Mouse (Mus musculus): ENCODE results near the gene Dmbx1. TPM values are rescaled to one million over a fixed set of nuclear protein-coding genes. Genes with fewer than 3 reads are reported as not detected.

Gene Dmbx1
- polyA plus RNA-seq, 1 experiment from 2014 or later: not detected

DNA sequence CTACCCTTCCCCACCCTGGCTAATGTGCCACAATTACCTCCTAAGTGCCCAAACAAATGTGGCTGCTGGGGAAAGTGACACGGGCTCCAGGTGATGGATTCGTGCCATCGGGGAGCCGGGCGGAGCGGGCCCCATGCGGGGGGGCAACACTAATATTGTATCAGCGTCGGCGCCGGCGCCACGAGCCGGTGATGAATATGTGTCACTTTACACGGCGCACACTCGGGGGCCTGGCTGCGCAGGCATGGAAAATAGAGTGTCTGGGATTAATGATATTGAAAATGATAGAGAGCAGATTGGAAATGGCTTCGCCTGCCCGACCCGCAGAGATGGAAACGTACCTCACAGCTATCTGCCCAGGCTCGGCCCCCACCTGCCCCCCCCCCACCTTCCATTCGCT lies 32.8 kb upstream of the Dmbx1 start:
- H3K4me3 ChIP-seq (ENCODE audit: low read length): no peak overlapping the region
- 45% methylated on average over 24 of the region's 24 CpGs for WGBS

DNA sequence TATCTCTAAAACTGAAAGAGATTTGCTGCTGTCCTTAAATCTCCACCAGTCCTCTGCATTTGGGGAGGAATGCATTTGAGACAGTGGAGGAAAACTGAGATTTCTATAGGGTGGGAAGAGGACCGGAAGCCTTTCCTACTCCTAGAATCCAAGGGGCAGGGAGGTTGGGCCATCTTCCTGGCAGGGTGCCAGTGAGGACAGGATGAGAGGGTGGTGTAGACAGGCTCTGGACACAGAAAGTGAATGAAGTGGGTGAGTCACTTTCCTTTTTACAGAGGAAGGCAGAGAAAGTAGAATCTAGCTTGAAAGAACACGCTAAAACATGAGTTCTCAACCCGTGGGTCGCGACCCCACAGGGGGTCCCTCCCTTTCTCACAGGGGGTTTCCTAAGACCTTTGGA lies 24.7 kb upstream of the Dmbx1 start:
- H3K27ac ChIP-seq (ENCODE audit: low read length): no peak overlapping the region
- H3K4me1 ChIP-seq (ENCODE audit: insufficient read depth, low read length): peaks cover 15% of the 10 kb centered on the region
- no peaks in the 10 kb centered on the region for H3K36me3 ChIP-seq (ENCODE audit: insufficient read depth, low read length)
- no peak overlapping the region for H3K4me2 ChIP-seq (replicated peaks; ENCODE audit: low read depth, low read length)
- peaks cover 92% of the 10 kb centered on the region for H3K27me3 ChIP-seq (ENCODE audit: insufficient read depth, low read length)
- H3K4me3 ChIP-seq (ENCODE audit: low read length): no peak overlapping the region
- no peak overlapping the region for H3K9ac ChIP-seq (replicated peaks; ENCODE audit: low read length)
- no peak for ATAC-seq (ENCODE audit: low FRiP score, low TSS enrichment)
- H3K9me3 ChIP-seq (ENCODE audit: low read length): no peaks in the 10 kb centered on the region
- 9% methylated on average over 5 of the region's 5 CpGs for WGBS

More for the DNA sequence above, 32.8 kb upstream of the Dmbx1 start:
- no peak for ATAC-seq (ENCODE audit: low FRiP score, low TSS enrichment)
- Histone ChIP-seq H3K27me3 (ENCODE audit: insufficient read depth, low read length) (peaks cover 94% of the 10 kb centered on the region), H3K27ac (ENCODE audit: low read length) (no peak overlapping the region), H3K9ac (replicated peaks; ENCODE audit: low read length) (no peak overlapping the region), H3K4me2 (replicated peaks; ENCODE audit: low read depth, low read length) (no peak overlapping the region), H3K36me3 (ENCODE audit: insufficient read depth, low read length) (no peaks in the 10 kb centered on the region), H3K4me1 (ENCODE audit: insufficient read depth, low read length) (no peaks in the 10 kb centered on the region), H3K9me3 (ENCODE audit: low read length) (no peaks in the 10 kb centered on the region)

DNA sequence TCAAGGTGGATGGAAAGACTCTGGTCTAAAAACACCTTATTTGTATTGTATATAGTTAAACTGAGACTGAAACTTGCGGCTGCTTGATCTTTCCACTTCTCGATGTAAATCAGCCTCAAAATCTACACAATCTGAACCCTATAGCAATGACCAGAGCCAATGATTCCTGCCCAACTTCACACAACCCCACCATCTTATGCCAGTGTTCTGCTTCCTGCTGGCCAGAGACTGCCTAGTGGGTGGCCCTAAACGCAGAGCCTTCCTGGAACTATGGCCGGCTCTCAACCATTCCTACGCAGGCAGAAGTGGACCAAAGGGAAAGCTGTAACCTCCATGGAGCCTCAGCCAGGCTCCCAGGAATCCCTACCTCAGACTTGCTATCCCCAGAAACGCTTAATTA lies 24.0 kb upstream of the Dmbx1 start:
- ATAC-seq (ENCODE audit: low FRiP score, low TSS enrichment): no peak
- Histone ChIP-seq H3K4me3 (ENCODE audit: low read length) (no peak overlapping the region; the same call in 1 of the 2 replicates), H3K27me3 (ENCODE audit: insufficient read depth, low read length) (peaks cover 92% of the 10 kb centered on the region), H3K9ac (replicated peaks; ENCODE audit: low read length) (no peak overlapping the region), H3K27ac (ENCODE audit: low read length) (no peak overlapping the region), H3K36me3 (ENCODE audit: insufficient read depth, low read length) (no peaks in the 10 kb centered on the region), H3K4me2 (replicated peaks; ENCODE audit: low read depth, low read length) (no peak overlapping the region), H3K4me1 (ENCODE audit: insufficient read depth, low read length) (peaks cover 15% of the 10 kb centered on the region), H3K9me3 (ENCODE audit: low read length) (no peaks in the 10 kb centered on the region)
- 15% methylated on average over 6 of the region's 6 CpGs for WGBS

DNA sequence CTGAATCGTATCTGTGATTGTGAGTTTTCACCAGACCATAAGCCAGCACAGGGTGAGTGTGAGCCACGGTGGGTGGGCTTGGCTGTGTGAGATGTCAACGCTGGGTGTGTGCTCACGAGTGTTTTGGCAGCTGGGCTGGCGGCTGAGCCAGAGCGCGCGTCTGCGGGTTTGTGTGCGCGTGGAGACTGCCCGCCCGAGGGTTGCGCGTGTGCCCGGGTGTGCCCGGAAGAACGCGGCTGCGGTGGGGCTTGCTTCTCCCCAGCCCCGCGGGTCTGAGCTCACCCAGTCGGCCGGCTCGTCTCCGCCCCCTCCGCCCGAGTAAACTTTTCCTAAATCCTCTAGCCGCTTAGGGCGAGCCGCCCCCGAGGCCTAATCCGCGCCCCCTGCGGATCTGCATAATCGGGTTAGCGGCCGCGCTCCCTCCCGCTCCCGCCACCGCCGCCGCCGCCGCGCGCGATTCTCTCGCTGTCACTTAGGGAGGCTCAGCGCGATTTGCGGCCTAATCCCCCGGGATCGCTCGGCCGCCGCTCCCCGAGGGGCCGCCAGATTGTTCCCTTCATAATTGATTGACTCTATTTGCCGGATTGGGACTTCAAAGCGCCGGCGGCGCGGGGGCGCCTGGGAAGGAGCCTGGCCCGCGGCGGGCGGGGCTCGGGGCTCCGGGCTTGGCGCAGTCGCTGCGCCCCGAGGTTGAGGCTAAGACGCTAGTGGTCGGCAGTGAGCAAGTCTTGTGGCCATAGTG lies 23.1 kb upstream of the Dmbx1 start:
- Histone ChIP-seq H3K9ac (replicated peaks; ENCODE audit: low read length) (peak overlapping the region; percentile 68), H3K4me1 (ENCODE audit: insufficient read depth, low read length) (peaks cover 15% of the 10 kb centered on the region), H3K27me3 (ENCODE audit: insufficient read depth, low read length) (peaks cover 92% of the 10 kb centered on the region), H3K36me3 (ENCODE audit: insufficient read depth, low read length) (no peaks in the 10 kb centered on the region), H3K4me2 (replicated peaks; ENCODE audit: low read depth, low read length) (peak overlapping the region; percentile 95), H3K4me3 (ENCODE audit: low read length) (peak overlapping the region; percentile 62), H3K27ac (ENCODE audit: low read length) (no peak overlapping the region), H3K9me3 (ENCODE audit: low read length) (no peaks in the 10 kb centered on the region)
- under 1% methylated on average over 73 of the region's 79 CpGs for WGBS
- peak; percentile 77 for ATAC-seq (ENCODE audit: low FRiP score, low TSS enrichment)

DNA sequence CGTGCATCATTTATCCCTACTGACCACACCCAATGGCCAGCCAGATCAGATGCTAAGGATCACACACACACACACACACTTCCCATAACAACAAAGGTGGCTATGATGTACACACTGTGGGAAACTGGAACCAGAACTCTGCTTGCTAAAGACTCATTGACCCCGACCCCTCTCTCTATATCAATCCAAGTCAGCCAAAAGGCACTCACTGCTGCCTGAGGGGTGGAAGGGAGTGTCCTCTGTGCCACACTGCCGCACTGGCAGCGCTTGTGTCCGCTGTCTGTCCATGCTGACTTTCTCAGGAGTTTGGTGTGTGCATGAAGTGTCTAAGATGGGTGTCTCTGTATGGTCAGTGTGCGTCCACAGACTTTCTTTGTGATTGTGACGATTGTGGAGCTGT lies 22.3 kb upstream of the Dmbx1 start:
- WGBS: 13% methylated on average over 7 of the region's 7 CpGs
- H3K9me3 ChIP-seq (ENCODE audit: low read length): no peaks in the 10 kb centered on the region
- no peak for ATAC-seq (ENCODE audit: low FRiP score, low TSS enrichment)
- no peaks in the 10 kb centered on the region for H3K36me3 ChIP-seq (ENCODE audit: insufficient read depth, low read length)
- no peak overlapping the region for H3K9ac ChIP-seq (replicated peaks; ENCODE audit: low read length)
- H3K4me2 ChIP-seq (replicated peaks; ENCODE audit: low read depth, low read length): peak overlapping the region; percentile 95
- peaks cover 92% of the 10 kb centered on the region for H3K27me3 ChIP-seq (ENCODE audit: insufficient read depth, low read length)
- peaks cover 15% of the 10 kb centered on the region for H3K4me1 ChIP-seq (ENCODE audit: insufficient read depth, low read length)
- H3K27ac ChIP-seq (ENCODE audit: low read length): no peak overlapping the region
- peak overlapping the region; percentile 62; the same call in 1 of the 2 replicates for H3K4me3 ChIP-seq (ENCODE audit: low read length)

DNA sequence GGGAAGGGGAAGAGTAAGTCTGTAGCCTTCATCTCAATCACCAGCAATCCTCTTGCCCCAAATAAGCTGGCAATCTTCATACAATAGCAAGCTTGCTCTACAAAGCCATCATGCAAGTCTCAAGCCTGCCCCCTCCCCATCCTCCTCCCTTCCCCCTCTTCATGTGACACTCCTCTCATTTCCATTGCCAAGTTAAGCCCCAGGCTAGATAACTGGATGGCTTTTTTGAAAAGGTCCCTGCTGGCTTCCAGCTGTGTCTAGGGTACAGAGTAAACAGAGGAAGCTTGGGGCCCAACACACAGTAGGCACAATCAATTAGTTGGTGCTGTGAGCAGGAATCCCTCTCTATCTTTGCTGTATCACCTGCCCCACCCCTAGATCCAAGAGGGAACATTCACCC lies 19.8 kb upstream of the Dmbx1 start:
- H3K4me3 ChIP-seq (ENCODE audit: low read length): no peak overlapping the region
- no peak for ATAC-seq (ENCODE audit: low FRiP score, low TSS enrichment)
- H3K36me3 ChIP-seq (ENCODE audit: insufficient read depth, low read length): no peaks in the 10 kb centered on the region
- H3K4me1 ChIP-seq (ENCODE audit: insufficient read depth, low read length): peaks cover 15% of the 10 kb centered on the region
- H3K27me3 ChIP-seq (ENCODE audit: insufficient read depth, low read length): peaks cover 94% of the 10 kb centered on the region
- H3K9me3 ChIP-seq (ENCODE audit: low read length): no peaks in the 10 kb centered on the region
- H3K4me2 ChIP-seq (replicated peaks; ENCODE audit: low read depth, low read length): no peak overlapping the region
- no peak overlapping the region for H3K27ac ChIP-seq (ENCODE audit: low read length)
- no peak overlapping the region for H3K9ac ChIP-seq (replicated peaks; ENCODE audit: low read length)

DNA sequence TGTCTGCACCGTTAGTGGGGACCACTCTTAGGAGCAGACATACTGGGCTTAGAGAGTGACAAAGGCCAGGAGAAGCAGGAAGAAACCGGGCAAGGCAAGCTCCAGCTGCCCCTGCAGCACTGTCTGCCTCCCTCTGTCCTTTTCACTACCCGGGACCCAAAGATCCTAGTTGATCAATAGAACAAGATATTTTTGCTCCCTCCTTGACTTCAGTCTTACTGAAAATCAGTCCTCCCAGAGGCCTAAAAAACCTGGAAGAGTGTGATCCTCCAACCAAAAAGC lies 15.7 kb upstream of the Dmbx1 start:
- Histone ChIP-seq H3K9ac (replicated peaks; ENCODE audit: low read length) (no peak overlapping the region), H3K4me1 (ENCODE audit: insufficient read depth, low read length) (no peaks in the 10 kb centered on the region), H3K4me3 (ENCODE audit: low read length) (no peak overlapping the region), H3K27me3 (ENCODE audit: insufficient read depth, low read length) (peaks cover 96% of the 10 kb centered on the region), H3K36me3 (ENCODE audit: insufficient read depth, low read length) (no peaks in the 10 kb centered on the region), H3K9me3 (ENCODE audit: low read length) (0 out of 2 replicates have a peak, but pooled peaks cover 4% of the 10 kb centered on the region), H3K27ac (ENCODE audit: low read length) (no peak overlapping the region), H3K4me2 (replicated peaks; ENCODE audit: low read depth, low read length) (no peak overlapping the region)
- no peak for ATAC-seq (ENCODE audit: low FRiP score, low TSS enrichment)
- 7% methylated on average over 3 of the region's 3 CpGs for WGBS

DNA sequence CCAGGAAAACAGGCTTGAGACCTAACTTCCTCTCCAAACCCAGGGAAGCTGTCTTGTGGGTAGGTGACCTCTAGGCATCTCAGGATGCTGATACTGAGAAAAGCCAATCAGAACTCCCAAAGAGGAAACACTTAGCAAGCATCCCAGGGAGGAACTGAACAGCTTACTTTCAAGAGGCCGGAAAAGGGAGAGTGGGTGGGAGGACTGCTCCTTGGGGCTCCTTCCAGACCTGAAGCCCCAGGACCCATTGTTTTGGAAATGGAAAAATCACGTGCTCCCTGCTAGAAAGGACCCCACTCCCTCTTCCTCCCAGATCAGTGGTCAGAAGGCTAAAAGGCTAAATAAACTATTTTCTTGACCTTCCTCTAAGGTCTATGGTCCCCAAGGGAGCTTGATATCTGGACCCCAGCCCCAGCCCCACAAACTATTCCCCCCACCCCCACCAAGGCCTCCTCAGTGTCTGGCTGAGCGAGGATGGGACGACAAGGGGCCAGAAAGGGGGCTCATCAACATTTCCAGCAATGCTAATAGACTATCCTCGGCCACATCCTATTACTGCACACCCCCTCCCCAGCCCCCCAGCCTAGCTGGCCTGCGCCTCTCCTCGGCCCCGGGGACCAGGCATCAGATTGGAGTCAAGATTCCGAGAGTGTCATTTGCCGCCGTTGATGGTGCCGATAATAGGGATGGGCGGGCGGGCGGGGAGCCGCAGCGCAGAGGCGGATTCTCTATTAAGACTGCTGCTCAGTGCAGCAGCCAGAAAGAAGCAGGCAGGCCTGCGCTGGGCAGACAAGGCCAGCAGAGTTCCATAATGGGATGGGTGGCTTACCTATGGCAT lies 15.1 kb upstream of the Dmbx1 start:
- Histone ChIP-seq H3K9ac (replicated peaks; ENCODE audit: low read length) (no peak overlapping the region), H3K27me3 (ENCODE audit: insufficient read depth, low read length) (peaks cover 96% of the 10 kb centered on the region), H3K36me3 (ENCODE audit: insufficient read depth, low read length) (no peaks in the 10 kb centered on the region), H3K4me3 (ENCODE audit: low read length) (no peak overlapping the region; the same call in 1 of the 2 replicates), H3K9me3 (ENCODE audit: low read length) (0 out of 2 replicates have a peak, but pooled peaks cover 4% of the 10 kb centered on the region), H3K4me1 (ENCODE audit: insufficient read depth, low read length) (no peaks in the 10 kb centered on the region), H3K4me2 (replicated peaks; ENCODE audit: low read depth, low read length) (peak overlapping the region; percentile 21; the same call in 1 of the 2 replicates), H3K27ac (ENCODE audit: low read length) (no peak overlapping the region)
- 3% methylated on average over 19 of the region's 19 CpGs for WGBS
- 0 out of 2 replicates have a peak, but pooled peaks have one; percentile 21 for ATAC-seq (ENCODE audit: low FRiP score, low TSS enrichment)

DNA sequence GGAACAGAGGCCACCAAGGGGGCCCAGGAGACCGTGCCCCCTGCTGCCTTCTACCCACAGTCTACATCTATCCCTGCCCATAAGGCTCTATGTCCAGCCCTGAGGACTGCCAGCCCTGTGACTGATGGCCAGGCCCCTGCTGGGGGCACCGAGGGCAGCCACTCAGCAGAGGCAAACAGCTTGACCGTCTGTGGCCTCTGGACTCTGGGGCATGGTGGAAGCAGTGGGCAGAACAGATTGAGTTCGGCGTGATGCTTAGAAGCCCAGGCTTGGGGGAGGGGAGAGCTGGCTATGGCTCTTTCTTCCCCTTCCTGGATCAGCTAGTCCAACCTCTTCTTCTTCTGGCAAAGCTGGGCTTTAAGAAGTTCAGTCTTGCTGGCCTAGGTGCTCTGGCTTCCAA lies 13.8 kb upstream of the Dmbx1 start:
- H3K4me1 ChIP-seq (ENCODE audit: insufficient read depth, low read length): no peaks in the 10 kb centered on the region
- 0 out of 2 replicates have a peak, but pooled peaks cover 4% of the 10 kb centered on the region for H3K9me3 ChIP-seq (ENCODE audit: low read length)
- H3K4me3 ChIP-seq (ENCODE audit: low read length): no peak overlapping the region
- H3K27ac ChIP-seq (ENCODE audit: low read length): no peak overlapping the region
- peaks cover 97% of the 10 kb centered on the region for H3K27me3 ChIP-seq (ENCODE audit: insufficient read depth, low read length)
- peak; percentile 50; the same call in 1 of the 2 replicates for ATAC-seq (ENCODE audit: low FRiP score, low TSS enrichment)
- WGBS: 35% methylated on average over 5 of the region's 5 CpGs
- H3K36me3 ChIP-seq (ENCODE audit: insufficient read depth, low read length): no peaks in the 10 kb centered on the region
- no peak overlapping the region for H3K4me2 ChIP-seq (replicated peaks; ENCODE audit: low read depth, low read length)
- no peak overlapping the region for H3K9ac ChIP-seq (replicated peaks; ENCODE audit: low read length)

DNA sequence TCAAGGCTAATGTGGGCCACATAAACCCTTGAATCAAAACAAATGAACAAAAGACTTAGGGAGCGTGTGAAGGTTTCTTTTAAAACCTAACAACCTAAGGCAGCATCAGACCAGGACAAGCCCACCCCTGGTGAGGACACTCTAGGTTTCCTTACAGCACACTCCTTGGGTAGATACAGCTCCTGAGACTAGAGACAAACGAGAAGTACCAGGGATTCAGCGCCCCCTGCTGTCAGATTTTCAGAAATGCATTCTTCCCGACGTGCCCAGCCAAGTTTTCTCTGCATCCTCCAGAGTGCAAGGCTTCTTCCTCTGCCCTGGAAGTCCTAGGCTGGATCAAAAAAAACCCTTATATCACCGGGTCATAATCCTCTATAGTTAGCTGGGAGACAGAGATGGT lies 13.0 kb upstream of the Dmbx1 start:
- ATAC-seq (ENCODE audit: low FRiP score, low TSS enrichment): no peak
- Histone ChIP-seq H3K36me3 (ENCODE audit: insufficient read depth, low read length) (no peaks in the 10 kb centered on the region), H3K27ac (ENCODE audit: low read length) (no peak overlapping the region), H3K4me3 (ENCODE audit: low read length) (no peak overlapping the region), H3K9ac (replicated peaks; ENCODE audit: low read length) (no peak overlapping the region), H3K4me1 (ENCODE audit: insufficient read depth, low read length) (no peaks in the 10 kb centered on the region), H3K9me3 (ENCODE audit: low read length) (0 out of 2 replicates have a peak, but pooled peaks cover 4% of the 10 kb centered on the region), H3K4me2 (replicated peaks; ENCODE audit: low read depth, low read length) (no peak overlapping the region), H3K27me3 (ENCODE audit: insufficient read depth, low read length) (peaks cover 97% of the 10 kb centered on the region)
- WGBS: 15% methylated on average over 6 of the region's 6 CpGs

All from kidney, embryonic 16.5 days (tissue).